Mouse (Mus musculus) brain, embryonic 14.5 days (tissue): ENCODE data around the gene Pinlyp.

ENCODE experiments used
- CTCF ChIP-seq: fragments of 200-500 bp; IDR thresholded peaks from 2 replicates; pipeline ENCODE4 v1.5.1; 2012; ENCODE audit warnings: inconsistent platforms, mild to moderate bottlenecking, moderate library complexity, borderline replicate concordance; ENCODE audit not compliant: insufficient read depth, insufficient read length; ENCODE audit errors: extremely low read depth
- POLR2A ChIP-seq: fragments of 200-500 bp; IDR thresholded peaks from 2 replicates; pipeline ENCODE4 v1.6.1; 2012; ENCODE audit warnings: mild to moderate bottlenecking, inconsistent platforms, borderline replicate concordance; ENCODE audit not compliant: poor library complexity, insufficient read depth, insufficient read length, severe bottlenecking; ENCODE audit errors: extremely low read depth

DNA sequence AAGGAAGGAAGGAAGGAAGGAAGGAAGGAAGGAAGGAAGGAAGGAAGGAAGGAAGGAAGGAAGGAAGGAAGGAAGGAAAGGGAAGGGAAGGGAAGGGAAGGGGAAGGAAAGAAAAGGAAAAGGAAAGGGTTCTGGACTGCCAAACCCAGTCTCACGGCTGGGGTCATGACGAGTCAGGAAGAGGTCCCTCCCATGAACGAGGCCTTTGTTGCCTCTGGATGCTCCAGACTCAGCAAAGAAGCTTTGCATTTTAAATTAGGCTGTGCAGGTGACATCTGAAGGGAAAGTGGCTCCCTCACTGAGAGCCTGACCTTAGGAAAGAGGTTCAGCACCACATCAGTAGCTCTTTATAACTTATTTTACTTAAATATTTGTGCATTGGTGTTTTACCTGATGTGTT is 26.8 kb downstream of the Pinlyp start:
- TF ChIP-seq POLR2A (no peak), CTCF (no peak)
